Mouse (Mus musculus): Measurements from ENCODE around the gene Hist1h1e.
"Not testable (repeated sequence)": the region's sequence is repeated elsewhere in the genome, so short reads cannot be mapped to it uniquely, and the experiment has no call there.

Hist1h1e gene

DNA sequence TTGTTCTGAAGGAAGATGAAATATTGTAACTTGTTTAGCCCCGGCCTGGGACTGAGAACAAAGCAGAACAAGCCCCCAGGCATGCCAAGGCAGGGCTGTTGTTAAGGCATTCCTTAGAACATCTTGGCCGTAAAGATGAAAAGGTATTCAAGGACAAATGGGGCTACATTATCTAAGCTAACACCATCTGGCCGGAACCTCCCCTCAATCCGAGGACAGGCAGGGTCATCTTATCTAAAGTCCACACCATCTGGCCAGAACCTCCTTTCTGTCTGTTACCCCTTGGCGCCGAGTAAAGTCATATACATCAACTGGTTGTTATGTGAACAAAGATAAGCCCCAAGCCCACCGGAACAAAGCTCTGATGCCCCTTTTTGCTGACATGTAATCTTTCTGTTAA, 30.5 kb downstream of the Hist1h1e start:
- in situ Hi-C loops (cut with MboI, MseI), result not testable (repeated sequence)

DNA sequence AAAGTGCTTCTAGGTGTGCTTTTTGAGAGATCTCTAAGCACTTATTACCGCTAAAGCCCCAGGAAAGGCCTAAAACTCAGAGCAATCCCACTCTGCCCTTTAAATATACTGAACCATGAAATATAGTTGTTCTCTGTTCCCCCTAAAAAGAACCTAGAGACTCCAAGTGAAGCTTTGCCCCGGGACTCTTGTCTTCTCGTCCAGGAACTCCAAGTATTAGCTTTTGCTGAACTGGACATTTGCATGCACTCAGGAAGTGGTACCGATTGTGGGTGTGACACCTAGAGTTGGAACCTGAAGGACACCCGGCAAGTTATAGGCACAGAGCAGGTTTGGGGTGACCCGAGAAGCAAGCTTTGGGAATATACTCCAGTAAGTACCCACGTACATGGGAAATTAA, 31.2 kb downstream of the Hist1h1e start:
- in situ Hi-C loops (cut with MboI, MseI), result no loop called here

DNA sequence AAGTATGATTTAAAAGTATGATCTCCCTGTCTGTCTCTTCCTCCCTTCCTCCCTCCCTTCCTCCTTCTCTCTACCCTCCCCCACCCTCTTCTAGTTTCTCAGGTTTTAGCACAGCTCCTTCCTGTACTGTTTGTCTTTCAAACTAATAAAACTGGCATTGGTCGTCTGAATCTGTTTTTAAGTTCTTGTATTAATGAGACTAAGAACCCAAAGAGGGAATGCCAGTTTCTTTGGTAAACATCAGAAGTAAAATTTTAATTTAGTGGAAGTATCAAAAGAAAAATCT, 35.5 kb downstream of the Hist1h1e start:
- in situ Hi-C loops (cut with MboI, MseI), result no loop called here

DNA sequence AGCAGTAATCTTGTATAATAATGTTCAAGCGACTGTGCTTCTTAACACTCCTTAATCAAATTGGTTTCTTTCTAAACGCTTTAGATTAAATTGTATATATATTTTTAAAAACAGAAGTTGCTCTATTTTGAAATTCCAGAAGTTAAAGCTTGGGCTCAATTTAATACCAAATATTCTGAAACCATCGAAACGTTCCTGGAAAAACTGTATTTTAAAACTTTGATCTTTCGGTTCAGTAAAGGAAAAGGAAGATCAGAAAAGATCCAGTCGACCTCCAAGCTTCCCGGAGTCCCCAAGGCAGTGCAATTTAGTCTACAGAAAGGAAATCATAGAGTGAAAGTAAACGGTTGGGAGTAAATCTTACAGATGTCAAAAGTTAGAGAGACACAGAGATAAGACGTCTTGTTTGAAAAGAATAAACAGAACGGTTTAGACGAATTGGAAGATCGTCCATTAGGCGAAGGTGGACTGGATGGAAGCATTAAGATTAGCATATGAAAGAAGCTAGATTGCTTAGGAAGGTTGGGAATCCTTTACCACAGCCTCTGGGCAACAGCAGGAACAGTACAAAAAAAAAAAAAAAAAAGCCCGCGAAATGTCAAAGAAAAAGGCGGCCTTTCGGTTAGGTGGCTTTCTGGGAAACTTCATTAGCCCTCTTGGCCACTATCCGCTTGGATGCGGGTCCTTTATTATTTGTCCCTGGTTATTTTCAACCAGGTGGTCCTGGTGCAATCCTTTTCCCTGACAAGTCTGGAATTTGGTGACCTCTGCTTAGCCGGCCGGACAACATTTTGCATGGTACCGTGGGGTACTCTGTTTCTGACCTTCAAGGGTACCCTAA, 36.0 kb downstream of the Hist1h1e start:
- in situ Hi-C loops (cut with MboI, MseI), result no loop called here

DNA sequence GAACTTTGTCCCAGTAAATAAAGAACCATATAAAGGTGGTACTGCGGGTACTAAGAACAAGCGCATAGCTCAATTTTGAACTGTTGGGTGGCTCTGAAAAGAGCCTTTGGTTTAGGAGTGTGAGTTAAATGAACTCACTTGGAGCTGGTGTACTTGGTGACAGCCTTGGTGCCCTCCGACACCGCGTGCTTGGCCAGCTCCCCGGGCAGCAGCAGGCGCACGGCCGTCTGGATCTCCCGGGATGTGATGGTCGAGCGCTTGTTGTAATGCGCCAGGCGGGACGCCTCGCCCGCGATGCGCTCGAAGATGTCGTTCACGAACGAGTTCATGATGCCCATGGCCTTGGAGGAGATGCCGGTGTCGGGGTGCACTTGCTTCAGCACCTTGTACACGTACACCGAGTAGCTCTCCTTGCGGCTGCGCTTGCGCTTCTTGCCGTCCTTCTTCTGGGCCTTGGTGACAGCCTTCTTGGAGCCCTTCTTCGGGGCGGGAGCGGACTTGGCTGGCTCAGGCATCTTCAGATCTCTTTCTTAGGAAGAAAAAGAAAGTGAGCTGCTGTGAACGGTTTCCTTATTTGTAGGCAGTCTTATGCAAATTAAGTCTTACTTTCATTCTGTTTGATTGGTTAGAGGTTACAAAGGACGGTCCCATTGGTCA, 36.8 kb downstream of the Hist1h1e start:
- in situ Hi-C loops (cut with MboI, MseI), result not testable (repeated sequence)

DNA sequence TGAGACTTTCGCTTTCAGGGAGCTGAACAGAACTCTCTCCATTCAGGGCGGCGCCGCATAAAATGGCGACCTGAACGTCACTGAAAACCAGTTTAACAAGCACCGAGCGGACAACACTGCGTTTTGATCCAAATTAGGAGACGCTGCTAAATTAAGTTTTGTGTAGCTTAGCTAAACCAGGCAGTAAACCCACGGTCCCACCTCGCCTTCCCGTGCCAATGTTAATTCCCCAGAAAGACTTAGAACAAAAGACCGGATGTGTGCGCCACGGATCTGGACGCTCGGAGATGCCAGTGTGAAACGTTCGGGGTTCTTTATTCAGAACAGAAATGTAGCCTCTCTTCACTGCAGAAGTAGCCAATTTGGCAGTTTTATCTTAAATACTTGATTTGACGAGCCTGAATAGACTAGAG, 37.3 kb downstream of the Hist1h1e start:
- in situ Hi-C loops (cut with MboI, MseI), result no loop called here

DNA sequence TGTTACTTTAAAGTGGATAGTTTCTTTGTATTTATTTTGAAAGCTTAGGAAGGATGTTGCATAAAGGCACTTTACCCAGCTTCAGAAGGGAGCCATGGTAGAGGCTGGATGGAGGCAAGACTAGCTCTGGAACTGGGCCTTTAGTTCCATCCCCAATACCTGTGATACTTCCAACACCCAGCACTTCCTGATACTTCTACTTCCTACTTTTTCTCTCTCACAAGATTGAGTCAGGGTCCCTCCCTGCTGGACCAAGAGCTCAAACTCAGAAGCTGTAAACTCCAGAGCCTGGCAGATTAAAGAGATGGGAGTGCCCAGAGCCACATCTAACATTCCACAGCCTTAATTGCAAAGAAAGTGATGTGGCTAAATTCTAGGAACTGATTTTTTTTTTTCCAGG, 38.0 kb downstream of the Hist1h1e start:
- in situ Hi-C loops (cut with MboI, MseI), result no loop called here

DNA sequence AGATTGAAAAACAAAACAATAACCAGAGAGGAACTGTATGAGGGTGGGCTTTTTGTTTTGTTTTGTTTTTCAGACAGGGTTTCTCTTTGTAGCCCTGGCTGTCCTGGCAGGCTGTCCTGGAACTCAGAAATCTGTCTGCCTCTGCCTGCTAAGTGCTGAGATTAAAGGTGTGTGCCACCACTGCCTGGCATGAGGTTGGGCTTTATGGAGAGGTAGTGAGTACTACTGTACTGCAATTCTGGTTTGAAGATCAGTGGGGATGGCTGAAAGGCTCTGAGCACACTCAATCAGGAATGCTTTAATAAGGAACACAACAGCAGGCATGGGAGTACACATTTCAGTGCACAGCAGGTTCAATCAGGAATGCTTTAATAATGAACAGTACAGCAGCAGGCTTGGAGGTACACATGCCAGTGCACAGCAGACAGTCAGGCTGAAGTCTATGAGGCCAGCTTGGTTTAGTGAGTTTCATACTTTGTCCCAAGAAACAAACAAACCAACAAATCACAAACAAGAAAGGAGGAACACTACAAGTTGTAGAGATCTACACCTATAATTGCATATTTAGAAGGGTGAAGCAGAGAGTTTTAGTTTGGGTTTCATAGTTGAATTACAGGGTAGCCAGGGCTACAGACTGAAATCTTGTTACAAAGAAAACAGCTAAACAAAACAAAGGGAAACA, 38.8 kb downstream of the Hist1h1e start:
- in situ Hi-C loops (cut with MboI, MseI), result no loop called here

DNA sequence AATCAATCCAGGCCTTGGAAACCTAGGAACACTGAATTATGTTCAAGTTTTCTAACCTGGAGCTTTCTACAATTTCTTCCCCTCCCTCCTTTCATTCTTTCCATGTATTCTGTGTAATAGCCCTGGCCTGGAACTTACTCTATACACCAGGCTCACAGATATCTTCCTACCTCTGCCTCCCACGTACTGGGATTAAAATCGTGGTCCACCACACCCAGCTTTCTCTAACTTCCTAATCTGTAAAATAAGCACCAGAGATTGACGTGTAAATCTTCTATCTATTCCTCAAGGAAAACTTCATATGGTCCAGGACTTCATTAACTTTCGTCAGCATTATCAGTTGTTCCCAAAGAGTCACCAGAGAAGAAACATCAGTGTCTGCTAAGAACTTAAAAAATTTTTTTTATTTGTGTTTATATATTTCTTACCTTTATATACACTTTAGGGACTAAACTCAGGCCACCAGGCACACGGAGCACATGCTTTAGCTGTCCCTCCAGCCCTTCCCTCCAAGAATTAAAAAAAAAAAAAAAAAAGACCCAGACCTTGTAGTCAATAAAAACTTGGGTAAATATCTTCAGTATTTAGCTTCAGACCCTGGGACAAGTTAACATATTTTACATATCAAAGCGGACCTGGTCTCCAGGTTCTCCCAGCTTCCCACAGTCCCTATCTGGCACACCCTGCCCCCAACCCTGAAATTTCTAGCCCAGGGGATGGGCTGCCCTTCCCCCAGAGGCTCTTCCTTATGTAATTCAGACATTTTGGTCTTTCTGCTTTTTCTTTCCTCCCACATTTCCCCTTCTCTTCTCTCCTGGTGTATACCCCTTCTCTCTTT, 39.9 kb downstream of the Hist1h1e start:
- in situ Hi-C loops (cut with MboI, MseI), result no loop called here

DNA sequence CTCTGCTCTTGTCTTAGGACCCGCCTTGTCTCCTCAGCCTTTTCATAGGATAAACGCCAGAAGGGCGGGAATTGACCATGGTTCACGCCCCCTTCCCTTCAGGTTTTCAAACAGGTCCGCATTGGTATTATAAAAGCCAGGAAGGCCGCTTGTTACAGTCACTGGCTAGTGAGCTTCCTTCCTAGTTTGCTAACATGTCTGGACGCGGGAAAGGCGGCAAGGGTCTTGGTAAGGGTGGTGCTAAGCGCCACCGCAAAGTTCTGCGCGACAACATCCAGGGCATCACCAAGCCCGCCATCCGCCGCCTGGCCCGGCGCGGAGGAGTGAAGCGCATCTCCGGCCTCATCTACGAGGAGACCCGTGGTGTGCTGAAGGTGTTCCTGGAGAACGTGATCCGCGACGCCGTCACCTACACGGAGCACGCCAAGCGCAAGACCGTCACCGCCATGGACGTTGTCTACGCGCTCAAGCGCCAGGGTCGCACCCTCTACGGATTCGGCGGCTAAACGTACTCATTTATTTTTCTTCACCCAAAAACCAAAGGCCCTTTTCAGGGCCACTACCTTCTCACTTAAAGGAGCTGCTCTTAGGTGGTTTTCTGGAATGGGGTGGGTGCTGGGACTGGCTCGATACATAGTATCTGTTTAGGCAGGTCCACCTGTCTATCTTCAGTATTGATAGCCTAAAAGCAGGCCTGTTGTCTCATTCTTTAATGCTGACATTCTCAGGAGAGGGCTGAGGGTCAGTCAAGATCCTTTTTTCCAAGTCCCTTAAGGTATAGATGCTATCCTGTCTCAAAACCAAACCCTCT, 40.7 kb downstream of the Hist1h1e start, which contains the start of gene Hist1h4d:
Gene Hist1h4d (plus strand): TSS at position 191 of the 811 bp plus-strand sequence.
- in situ Hi-C loops (cut with MboI, MseI), result no loop called here

DNA sequence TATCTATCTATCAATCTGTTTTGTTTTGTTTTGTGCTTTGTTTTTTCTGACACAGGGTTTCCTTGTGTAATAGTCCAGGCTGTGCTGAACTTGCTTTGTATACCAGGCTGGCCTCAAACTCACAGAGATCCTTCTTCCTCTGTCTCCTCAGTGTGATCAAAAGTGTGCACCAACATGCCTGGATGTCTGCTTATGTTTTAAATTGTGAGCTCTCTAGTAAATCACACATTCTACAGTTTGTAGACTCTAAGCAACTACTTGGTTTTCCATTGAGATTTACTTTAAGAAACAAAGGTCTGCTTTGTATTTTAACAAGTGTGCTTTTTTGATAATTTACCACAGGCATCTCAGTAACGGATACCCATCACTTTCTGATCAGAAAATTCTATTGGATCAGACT, 44.5 kb downstream of the Hist1h1e start:
- in situ Hi-C loops (cut with MboI, MseI), result loop anchor here (10.0 kb wide), 1 partner anchor 1863 kb away; the partner anchor contains the start of genes Hist1h2ai, Hist1h2bl and Hist1h3h

DNA sequence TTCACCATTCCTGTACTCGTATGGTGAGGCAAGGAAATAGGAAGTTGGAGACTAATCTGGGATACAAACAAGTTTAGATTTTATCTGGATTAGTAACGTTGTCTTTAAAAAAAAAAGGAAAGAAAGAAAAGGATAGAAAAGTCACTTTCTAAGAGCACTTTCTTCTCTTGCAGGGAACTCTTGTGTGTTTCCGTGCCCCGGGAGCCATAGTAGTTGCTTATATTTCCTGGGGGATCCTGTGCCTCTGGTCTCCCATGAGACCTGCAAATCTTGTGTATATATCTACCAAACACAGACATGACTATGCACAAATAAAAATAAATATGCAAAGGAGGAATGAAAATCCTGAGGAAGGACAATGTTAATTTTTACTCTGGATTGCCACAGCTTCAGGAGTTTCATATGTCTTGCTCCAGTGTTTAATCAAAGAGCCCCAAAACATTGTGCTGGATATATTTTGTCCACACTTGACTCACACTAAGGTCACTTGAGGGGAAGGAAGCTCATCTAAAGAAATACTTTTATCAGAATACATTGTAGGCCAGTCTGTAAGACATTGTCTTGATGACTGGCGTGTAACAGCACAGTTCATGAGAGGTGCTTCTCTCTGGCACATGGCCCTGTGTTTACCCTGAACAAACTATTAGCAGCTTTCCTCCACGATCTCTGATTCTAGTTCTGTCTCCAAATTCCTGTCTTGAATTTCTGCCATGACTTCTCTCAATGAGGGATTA, 45.3 kb downstream of the Hist1h1e start:
- in situ Hi-C loops (cut with MboI, MseI), result loop anchor here (10.0 kb wide), 1 partner anchor 1862 kb away; the partner anchor contains the start of genes Hist1h2ai, Hist1h2bl and Hist1h3h

DNA sequence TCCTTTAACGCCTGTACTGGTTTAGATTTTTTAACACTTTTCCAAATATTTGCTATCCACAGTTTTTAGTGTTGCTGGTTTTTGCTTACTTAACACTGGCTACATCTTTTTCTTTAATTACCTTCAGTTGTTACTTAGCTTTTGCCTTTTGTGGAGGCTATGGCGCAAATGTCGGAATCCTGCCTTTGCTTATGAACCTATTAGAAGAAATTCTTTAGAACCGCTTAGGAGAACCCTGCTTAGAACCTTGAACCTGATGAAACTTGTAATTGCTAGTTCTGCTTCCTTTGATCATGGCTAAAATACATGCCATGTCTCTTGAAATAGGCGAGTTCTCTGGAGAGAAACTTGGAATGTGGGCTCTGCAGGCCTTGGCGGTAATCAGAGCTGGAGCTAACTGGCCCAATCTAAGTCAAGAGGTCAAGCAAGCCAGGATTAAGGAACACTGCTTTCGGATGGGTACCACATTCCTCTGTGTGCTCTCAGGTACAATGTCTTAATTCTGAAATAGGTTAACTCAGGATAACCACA, 45.9 kb downstream of the Hist1h1e start:
- in situ Hi-C loops (cut with MboI, MseI), result loop anchor here (10.0 kb wide), 1 partner anchor 1862 kb away; the partner anchor contains the start of genes Hist1h2ai, Hist1h2bl and Hist1h3h

DNA sequence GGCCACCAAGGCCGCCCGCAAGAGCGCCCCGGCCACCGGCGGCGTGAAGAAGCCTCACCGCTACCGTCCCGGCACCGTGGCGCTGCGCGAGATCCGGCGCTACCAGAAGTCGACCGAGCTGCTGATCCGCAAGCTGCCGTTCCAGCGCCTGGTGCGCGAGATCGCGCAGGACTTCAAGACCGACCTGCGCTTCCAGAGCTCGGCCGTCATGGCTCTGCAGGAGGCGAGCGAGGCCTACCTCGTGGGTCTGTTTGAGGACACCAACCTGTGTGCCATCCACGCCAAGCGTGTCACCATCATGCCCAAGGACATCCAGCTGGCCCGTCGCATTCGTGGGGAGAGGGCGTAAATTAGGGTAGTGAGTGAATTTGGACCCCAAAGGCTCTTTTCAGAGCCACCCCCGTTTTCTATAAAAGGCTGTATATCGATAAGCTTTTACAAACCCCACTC, 46.5 kb downstream of the Hist1h1e start:
- in situ Hi-C loops (cut with MboI, MseI), result loop anchor here (10.0 kb wide), 1 partner anchor 1861 kb away; the partner anchor contains the start of genes Hist1h2ai, Hist1h2bl and Hist1h3h

DNA sequence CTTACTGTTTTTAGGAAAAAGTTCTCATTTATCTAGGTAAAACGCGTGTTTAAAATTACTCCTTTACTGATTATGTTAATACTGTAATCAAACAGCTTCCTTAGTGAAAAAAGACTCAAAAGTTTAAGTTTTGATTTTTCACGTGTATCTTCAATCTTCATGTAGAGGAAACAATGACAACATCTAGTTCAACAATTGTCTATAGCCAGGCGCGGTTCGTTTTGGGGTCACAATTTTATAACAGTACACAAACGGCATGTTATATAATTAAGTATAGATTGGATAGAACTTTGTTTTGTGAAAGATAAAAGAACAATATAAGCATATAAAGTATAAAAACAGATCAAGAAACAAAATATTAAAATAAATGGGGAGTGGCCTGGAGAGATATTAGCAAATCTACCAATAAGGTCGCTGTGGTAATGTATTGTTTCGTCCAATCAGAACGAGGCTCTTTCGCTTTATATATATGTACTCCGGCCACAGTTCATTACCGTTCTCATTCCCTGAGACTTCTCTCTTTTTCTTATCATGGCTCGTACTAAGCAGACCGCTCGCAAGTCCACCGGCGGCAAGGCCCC, 47.0 kb downstream of the Hist1h1e start, which contains the start of gene Hist1h3d:
Gene Hist1h3d (plus strand): TSS at position 493 of the 581 bp plus-strand sequence.
- in situ Hi-C loops (cut with MboI, MseI), result loop anchor here (10.0 kb wide), 1 partner anchor 1861 kb away; the partner anchor contains the start of genes Hist1h2ai, Hist1h2bl and Hist1h3h

DNA sequence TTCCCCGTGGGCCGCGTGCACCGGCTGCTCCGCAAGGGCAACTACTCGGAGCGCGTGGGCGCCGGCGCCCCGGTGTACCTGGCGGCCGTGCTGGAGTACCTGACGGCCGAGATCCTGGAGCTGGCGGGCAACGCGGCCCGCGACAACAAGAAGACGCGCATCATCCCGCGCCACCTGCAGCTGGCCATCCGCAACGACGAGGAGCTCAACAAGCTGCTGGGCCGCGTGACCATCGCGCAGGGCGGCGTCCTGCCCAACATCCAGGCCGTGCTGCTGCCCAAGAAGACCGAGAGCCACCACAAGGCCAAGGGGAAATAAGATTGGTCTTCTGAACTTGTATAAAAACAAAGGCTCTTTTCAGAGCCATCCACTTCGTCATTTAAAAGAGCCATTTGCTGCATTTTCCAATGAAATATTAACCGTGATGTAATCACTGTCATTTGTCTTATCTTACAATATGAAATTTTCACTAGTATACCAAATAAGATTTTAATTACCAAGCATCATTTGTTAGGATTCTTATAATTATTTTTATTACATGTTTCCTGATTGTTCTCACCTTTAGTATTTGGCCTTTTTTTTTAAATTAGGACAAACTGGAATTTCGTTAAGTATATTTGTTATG, 47.7 kb downstream of the Hist1h1e start:
- in situ Hi-C loops (cut with MboI, MseI), result loop anchor here (10.0 kb wide), 1 partner anchor 1860 kb away; the partner anchor contains the start of genes Hist1h2ai, Hist1h2bl and Hist1h3h

DNA sequence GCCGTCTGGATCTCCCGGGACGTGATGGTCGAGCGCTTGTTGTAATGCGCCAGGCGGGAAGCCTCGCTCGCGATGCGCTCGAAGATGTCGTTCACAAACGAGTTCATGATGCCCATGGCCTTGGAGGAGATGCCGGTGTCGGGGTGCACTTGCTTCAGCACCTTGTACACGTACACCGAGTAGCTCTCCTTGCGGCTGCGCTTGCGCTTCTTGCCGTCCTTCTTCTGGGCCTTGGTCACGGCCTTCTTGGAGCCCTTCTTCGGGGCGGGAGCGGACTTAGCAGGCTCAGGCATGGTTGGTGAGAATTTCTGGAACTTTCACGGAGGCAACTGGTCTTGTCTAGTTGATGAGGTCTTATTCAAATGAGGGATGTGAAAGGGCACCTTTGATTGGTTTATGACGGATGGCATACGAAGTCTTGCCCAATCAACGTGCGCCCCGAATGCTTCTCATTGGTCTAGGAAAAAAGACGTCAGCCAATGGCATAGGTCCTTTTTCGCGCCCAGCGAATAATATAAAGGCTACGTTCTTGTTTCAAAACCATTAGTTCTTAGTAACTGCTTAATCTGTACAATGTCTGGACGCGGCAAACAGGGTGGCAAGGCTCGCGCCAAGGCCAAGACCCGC, 48.3 kb downstream of the Hist1h1e start, which contains the start of the genes Hist1h2bf and Hist1h2ad:
Gene Hist1h2bf (minus strand): TSS at position 299 of the 627 bp plus-strand sequence.
Gene Hist1h2ad (plus strand): TSS at position 484 of the 627 bp plus-strand sequence.
- in situ Hi-C loops (cut with MboI, MseI), result loop anchor here (10.0 kb wide), 1 partner anchor 1859 kb away; the partner anchor contains the start of genes Hist1h2ai, Hist1h2bl and Hist1h3h
